Mouse (Mus musculus) frontal cortex, adult (tissue): Measurements from ENCODE around the gene Stpg1.

Experiments
- ATAC-seq: cut with Nextera tagmentation; 2 replicates; pipeline ENCODE4 v1.9.2; 2017; ENCODE audit warnings: mild to moderate bottlenecking, moderate library complexity, mixed read lengths; ENCODE audit not compliant: low TSS enrichment

Stpg1 gene

DNA sequence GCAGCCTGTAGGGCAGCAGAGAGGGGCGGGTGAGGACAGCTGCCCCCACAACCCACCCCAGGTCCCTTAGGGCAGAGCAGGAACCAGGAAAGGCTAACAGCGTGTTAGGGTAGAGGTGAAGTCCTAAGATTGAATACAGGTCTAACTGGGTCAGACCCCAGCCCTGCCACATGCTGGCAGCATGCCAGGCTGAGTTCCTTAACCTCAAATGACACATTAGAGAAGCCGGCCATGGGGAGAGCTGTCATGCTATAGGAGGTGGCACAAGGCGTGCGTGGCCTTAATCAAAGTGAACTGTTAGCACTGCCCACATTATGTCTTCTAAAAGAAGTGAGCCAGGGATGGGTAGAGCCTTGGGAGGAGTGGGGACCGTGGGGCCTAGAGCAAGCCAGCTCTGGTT, 54.7 kb downstream of the Stpg1 start:
- no peak for ATAC-seq

DNA sequence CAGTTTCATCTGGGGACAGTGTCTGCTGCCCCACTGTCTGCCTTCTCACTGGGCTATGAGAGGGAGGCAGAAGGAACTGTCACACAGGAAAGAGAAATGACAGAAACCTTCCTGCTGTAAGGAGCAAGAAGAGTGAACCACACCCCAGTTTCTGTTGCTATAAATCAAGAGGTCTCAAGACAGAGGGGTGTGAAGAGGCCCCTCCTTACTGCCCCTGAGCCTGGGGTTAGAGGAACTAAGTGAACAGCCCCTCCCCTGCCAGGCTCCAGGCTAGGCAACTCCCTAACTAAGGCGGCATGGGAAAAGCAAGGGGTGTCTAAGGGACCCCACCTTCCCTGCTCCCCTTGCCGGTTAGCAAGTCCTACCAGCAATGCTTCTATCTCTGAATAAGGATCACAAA, 69.2 kb downstream of the Stpg1 start:
- no peak for ATAC-seq

DNA sequence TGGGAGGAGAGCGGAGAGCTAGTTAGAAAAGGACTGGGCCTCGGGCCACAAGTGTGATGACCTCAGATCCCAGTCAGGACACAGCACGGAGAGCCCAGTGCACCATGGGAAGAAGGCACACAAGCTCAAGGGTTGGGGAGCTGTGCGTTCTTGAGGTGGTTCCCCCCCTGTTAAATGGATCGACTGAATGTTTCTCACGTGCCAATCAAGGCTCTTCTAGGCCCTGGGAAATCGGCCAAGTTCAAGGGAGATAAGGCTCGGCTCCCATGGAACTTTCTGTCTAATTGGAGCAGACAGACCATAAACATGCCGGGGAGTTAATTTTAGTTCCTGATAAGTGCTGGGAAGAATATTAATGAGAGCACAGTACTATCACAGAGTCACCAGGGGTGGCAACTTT, 70.8 kb downstream of the Stpg1 start:
- ATAC-seq = no peak

- ATAC-seq = peak; percentile 91
Measured at GRCm38 (mm10) chr4:135567042-135567441, 72.5 kb downstream of the Stpg1 start.

DNA sequence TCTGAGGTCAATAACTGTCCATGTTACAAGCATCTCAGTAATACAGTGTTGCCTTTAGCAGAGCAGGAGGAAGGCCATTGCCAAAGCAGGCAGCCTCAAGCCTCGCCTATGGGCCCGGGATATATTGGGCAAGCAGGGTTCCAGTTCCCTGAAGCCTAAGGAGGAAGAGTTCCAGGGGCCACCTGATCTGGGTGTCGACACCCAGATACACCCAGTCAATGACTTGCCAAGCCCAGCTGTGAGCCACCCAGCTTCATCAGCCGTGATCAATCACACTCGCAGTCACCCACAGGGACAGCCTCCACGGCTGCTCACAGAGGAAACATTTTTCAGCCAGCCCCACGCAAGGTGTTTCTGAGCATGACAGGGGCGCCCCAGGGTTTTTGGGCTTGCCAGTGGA, 72.9 kb downstream of the Stpg1 start:
- no peak for ATAC-seq

DNA sequence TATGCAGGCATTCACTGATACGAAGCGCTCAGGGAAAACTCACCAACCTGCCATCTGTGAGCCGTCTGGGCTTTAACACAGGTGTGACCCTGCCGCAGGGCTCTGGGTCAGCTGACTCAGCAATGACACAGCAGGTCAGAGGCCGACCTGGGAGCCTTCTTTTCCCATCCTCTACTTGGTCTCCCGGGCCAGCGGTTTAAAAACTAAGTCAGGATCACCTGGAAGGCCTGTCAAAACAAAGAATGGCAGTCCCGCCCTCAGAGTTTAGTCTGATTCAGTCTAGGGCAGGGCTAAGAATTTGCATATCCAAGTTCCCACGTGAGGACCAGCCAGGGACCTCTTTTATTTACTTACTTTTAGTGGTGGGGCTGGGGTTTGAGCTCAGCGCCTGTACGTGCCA, 74.6 kb downstream of the Stpg1 start:
- ATAC-seq = no peak

GRCm38 (mm10) chr4:135570152-135571036, 75.8 kb downstream of the Stpg1 start:
- ATAC-seq = no peak

DNA sequence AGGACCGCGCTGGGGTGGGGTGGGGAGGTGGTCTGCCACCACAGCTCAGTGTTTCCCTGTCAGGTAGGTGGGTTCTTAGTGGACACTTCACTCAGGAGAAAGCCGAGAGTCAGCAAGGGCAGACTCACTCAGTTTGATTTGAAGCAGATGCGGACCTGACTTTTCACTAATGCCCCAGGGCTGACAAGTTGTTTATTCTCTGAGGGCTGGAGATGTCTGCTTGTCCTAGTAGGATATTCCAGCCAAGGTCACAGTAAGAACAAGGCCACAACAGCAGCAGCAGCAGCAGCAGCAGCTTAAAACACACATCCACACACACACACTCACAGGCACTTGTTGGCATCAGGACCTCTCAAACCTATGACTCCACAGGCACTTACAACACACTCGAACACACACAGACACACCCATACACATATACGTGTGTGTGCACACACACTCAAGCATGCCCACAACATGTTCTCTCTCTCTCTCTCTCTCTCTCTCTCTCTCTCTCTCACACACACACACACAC, 76.5 kb downstream of the Stpg1 start:
- no peak for ATAC-seq

- ATAC-seq = no peak
Measured at GRCm38 (mm10) chr4:135572276-135572675, 77.7 kb downstream of the Stpg1 start.

GRCm38 (mm10) chr4:135573251-135573808, 78.7 kb downstream of the Stpg1 start, which contains the start of gene Grhl3:
Gene Grhl3, minus strand, starts transcription at chr4:135573630.
- peak; percentile 69 for ATAC-seq

DNA sequence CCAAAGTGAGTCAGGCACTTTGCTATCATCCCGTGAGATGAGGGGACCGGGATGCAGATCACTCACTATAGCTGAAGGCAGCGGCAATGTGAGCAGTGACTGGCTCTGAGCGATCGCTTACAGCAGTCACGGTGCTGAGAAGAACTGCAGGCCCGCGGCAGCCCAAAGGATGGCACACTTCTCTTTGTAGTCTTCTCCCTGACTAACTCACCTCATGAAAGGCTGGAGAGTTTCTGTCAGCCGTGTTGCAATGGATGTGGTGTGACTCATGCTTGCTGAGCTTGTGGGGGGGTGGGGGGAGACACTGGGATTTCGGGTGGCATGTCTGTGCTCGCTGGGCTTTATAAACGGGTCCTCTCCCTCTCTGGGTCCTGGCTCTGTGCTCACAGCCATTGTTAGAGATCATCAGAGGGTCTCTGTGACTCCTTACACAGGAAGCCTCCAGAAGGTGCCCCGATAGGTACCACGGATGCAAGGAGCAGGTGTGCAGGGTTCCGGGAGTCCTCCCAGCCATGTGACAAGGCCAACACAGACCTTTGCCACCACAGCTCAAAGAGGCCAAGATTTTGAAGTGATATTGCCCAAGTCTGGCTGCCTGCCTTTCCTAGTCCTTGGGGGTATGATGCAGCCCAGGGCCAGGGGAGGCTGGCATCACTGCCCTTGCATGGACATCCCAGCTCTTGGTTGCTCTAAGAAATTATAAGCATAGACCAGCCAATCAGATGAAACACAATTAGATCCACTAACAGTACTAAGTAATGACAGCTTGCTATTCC, 81.0 kb downstream of the Stpg1 start:
- ATAC-seq = peak; percentile 48; the same call in 1 of the 2 replicates

- no peak for ATAC-seq
Measured at GRCm38 (mm10) chr4:135578490-135578889, 83.9 kb downstream of the Stpg1 start.

- ATAC-seq = no peak
Measured at GRCm38 (mm10) chr4:135579695-135580094, 85.1 kb downstream of the Stpg1 start.

- no peak for ATAC-seq
Measured at GRCm38 (mm10) chr4:135581222-135581910, 86.8 kb downstream of the Stpg1 start.

- ATAC-seq = no peak
Measured at GRCm38 (mm10) chr4:135584838-135585237, 90.2 kb downstream of the Stpg1 start.
